Mouse (Mus musculus) yolk sac, embryonic 10.5 days (tissue): ENCODE measurements around the gene Gpr142.

Experiments used
- DNase-seq: peaks from one replicate; pipeline ENCODE4 v3.0.0-alpha.2; 2017; ENCODE audit warnings: low spot score

Gpr142 gene

DNA sequence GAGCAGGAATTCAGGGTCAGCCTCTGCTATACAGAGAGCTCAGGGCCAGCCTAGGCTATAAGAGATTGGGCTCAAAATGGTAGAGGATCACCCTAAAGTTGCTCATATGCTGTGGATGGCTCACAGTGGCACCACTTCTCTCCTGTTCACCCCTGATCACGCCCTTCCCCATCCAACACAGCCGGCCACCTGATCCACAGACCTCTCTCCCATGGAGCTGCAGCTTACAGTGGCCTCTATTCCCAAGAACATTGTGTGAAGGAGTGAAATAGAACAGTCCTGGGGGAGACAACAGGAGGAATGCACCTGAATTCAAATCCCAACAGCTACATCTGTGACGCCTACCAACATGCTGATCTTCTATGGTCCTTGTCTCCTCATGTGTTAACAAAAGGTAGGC is at the start of gene Gpr142:
Gene Gpr142, plus strand, starts transcription at position 301 of the 400 bp plus-strand sequence.
- no peak for DNase-seq

DNA sequence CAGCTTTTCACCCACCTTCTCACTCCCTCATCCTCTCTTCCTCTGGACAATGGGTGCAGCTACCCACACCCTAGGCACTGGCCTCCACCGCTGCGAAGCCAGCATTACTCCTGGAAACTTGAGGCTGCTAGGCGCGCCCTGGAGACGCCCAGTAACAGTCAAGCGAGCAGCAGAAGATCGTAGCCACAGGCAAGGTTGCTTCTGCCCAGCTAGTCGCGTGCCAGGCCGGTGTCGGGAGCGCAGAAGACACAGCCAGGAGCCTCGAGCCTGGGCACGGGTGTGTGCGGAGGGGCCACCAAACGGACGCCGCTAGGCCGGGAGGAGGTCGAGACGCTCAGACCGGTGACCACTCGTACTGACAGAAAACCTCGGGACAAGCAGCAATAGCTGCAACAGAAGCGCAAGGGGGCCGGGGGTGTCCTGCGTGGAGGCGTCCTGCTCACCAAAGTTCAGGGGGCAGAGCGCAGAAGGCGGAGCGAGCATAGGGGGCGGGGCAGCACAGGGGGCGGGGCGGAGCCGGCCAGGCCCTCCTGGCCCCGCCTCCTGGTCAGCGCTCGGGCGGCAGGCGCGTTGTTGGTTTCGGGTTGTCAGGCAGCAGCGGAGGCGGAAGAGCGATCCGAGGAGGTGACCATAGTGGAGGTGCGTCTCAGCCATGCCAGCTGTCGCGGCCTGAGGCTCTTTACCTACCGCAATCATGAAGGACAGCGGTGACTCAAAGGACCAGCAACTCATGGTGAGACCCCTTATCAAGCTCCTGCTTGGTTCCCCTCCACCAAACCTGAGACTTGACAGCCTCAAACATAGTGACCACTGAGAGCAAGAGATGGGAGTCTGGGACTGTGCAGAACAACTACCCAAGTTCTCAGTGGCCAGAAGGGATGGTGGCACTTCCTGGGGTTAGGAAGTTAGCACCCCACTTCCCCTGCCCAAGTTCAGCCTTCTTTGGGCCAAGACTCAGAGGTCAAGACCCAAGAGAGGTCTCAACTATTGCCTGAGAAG is 33.6 kb upstream of the Gpr142 start, which contains the start of gene Kif19a:
Gene Kif19a, plus strand, starts transcription at position 569 of the 999 bp plus-strand sequence.
- peak; percentile 68 for DNase-seq

DNA sequence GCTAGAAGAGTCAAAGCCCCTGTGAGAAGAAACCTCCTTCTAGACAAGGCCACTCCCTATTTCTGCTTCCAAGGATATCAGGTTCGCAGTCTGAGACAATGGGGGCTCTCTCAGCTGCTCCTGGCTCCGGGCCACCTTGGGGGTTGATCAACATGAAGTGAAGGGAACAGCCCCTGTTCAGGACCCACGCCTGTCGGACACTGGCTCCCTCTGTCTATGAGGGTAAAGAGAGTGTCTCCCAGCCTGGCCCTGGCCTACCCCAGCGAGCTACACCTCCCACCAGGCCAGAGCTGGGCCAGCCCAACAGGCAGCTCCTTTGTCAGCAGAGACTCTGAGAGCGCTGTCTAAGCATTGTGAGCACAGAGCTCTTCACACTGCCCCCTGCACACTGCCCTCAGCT is 28.8 kb upstream of the Gpr142 start:
- DNase-seq: no peak

DNA sequence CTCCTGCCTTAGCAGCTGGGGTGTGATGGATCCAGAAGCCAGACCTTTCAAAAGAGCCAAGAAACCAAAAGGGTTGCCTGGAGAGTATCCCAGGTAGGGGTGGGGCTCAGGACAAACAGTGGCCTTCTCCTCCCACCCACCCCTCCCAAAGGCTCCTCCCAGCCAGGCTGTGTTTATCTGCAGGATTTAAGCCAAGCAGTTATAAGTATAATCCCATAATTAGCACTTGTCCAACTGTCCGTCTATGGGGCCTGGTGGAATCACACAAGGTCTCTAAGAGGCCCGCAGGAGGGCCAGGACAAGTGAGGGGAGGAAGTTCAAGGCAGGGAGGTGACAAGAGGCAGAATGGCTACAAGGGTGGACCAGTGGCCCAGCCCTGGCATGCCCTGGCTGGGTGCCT is 26.8 kb upstream of the Gpr142 start:
- no peak for DNase-seq

DNA sequence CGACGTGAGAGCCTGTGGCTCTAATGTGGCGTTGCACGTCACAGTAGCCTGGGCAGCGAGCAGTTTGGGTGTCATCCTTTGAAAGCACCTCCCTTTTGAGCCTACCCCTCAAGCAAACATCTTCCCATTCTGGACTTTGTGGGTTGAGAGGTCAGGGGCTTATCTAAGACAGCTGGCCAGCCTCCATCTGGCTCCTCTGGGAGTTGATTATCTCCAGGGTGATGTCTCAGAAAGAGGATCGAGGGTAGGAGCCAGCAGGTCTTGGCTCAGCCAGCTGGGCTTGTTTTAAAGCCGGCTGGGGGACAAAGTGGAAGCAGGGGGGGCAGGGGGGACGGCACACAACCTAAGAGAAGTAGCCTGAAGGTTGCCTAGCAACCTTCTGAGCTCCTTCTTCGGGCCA is 18.6 kb upstream of the Gpr142 start:
- DNase-seq: no peak

DNA sequence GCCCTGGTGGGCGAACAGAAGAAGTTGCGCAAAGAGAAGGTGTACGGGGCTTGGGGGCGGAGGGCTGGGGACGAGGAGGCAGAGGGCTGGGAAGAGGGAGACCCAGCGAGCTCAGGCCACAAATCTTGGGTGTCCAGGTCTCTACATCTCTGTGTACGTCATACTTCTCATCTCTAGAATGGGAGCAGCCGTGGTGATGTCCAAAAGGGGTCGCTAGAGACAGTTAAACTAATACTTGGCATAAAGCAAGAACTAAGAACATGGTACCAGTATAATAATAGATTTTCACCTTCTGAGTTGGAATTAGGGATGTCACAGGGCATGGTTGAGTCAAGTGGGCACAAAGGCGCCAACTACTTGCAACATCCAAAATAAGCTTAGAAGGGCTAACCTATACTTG is 12.8 kb upstream of the Gpr142 start:
- no peak for DNase-seq

DNA sequence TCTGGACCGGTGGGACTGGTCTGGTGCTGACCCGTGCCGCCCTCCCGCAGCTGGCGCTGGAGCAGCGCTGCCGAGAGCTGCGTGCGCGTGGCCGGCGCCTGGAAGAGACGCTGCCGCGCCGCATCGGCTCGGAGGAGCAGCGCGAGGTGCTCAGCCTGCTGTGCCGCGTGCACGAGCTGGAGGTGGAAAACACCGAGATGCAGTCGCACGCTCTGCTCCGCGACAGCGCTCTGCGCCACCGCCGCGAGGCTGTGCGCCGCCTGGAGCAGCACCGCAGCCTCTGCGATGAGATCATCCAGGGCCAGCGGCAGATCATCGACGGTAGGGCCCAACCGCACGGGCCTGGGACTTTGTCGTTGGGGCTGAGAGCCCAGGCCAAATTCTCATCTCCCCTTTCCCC is 12.4 kb upstream of the Gpr142 start:
- no peak for DNase-seq

DNA sequence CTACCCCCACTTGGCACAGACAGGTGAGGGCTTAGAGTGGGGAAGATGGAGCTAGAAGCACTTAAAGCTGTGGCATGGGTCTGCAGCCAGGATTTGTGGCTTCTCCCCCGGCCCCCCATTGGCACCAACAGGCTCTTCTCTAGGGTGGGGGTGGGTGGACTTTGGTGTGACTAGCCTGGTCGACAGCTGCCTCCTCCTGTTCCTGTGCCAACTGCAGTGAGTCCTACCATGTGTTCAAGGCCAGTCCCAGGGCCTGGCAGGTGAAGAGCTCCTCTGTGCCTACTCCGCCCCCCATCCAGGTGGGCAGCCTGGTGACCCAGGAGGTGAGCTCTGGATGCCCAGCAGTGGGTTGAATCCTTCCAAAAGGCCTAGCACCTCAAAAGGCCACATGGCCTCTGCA is 11.1 kb upstream of the Gpr142 start:
- no peak for DNase-seq

DNA sequence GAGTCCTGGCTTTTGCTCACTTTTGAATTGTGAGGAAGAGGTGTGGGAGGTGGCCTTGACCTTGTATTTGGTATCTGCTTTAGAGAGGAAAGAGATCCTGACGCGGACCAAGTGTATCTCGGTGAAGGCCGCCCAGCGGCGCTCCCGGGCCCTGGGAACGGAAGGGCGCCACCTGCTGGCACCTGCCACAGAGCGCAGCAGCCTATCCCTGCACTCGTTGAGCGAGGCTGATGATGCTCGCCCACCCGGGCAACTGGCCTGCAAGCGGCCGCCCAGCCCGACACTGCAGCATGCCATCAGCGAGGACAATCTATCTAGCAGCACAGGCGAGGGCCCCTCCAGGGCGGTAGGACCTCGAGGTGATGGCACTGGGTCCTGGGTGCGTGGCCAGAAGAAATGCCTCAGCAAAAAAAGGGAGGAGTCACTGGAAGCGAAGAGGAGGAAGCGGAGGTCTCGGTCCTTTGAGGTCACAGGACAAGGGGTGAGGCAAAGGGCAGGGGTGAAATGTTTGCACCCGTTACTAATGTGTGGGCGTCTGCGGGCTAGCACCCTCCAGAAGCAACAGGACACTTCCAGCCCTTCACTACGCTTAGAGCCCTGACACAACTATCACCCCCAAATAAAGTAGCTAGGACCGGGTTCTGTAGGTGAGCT is 9.5 kb upstream of the Gpr142 start:
- DNase-seq: peak; percentile 55

DNA sequence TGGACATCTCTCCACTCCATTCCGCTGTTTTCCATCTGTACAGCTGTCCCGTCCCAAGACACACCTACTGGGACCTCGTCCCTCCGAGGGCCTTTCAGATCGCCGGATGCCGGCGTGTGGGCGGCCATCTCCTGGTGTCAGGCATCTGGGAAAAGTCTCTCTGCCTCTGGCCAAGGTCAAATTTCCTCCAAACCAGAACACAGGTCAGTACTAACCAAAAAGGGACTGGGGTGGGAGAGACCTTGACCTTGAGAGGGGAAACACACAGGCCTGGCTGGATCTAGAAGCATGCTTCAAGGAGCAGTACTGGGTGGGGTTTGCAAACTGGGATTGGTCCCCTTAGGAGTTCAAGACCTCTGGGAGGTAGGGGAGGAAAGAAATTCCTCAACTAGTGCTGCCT is 9.0 kb upstream of the Gpr142 start:
- no peak for DNase-seq

DNA sequence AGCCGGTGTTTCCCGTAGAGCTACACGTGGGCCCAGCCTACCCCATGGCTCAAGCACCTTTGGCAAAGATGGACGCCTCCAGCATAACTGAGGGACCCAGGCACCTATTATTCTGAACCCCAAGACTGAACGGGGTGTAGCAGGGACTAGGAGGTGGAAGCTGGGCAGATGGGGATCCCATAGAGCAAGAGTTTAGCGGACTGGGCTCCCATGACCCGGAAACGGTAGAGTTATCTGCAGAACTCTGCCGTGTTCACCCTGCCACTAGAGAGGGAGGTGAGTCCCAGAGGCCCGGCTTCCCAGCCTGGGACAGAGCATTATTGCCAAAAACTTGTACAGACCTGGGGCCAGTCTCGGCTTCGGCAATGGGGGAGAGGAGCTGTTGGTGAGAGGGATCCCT is 8.6 kb upstream of the Gpr142 start:
- no peak for DNase-seq

DNA sequence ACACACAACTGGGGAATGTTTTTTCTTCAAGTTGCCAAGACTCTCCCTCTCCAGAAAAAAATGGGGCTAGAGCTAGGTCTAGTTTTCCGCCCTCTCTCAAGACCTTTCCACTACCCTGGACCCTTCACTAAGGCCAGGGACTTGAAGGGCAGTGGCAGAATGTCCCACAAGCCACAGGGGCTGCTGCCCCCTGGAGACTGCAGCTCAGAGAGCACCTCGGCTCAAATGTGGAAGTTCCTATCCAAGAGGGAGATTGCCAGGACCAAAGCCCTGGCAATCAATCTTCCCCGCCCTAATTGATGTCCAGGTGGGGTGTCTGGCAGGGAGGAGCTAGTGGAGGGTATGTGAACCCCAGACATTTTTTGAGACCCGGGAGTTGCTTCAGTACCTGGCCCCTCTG is 7.9 kb upstream of the Gpr142 start:
- no peak for DNase-seq

DNA sequence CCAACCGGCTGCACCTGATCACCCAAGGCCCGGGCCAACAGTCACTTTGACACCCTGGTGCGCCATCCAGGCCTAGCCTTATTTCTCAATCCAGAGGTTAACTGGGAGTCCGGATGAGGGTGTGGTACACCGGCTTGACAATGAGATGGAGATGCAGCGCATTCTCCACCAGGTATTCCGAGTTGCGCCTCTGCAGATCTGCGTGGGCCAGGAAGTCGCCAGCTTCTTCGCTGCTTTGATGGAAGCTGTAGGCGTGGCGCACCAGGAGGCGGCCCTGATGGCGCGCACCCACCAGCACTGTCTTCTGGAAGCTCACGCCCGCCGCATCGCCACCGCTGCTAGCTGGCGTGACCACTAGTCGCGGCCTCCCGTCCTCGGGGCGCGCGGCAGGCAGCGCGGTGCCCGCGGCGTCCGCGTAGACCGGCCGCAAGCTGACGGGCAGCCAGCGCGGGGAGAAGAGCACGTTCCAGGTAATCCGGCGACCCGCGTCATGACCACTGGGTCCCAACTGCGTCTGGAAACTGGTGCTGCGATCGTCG is 7.3 kb upstream of the Gpr142 start:
- DNase-seq: no peak

DNA sequence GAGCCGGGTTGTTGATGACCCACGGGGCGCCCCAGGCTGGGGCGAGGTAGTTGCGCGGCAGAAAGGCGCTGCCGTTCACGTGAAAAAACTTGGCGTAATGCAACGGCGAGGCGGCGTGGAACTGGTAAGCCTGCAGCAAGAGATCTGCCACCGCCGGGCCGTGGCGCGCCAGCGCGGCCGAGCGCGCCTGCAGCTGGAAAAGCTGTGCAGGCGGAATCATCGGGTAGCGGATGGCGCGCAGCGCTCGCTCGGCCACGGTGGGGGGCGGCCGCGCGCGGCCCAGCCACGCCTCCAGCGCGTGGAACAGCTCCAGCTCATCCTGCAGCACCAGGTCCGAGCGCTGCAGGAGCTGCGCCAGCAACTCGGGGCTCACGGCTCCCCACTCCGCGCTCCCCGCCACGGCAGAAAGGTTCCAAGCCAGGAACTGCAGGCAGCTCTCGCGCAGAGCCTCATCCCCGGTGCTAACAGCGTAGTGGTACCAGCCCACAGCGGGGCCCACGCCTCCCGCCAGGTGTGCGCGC is 6.8 kb upstream of the Gpr142 start:
- no peak for DNase-seq

DNA sequence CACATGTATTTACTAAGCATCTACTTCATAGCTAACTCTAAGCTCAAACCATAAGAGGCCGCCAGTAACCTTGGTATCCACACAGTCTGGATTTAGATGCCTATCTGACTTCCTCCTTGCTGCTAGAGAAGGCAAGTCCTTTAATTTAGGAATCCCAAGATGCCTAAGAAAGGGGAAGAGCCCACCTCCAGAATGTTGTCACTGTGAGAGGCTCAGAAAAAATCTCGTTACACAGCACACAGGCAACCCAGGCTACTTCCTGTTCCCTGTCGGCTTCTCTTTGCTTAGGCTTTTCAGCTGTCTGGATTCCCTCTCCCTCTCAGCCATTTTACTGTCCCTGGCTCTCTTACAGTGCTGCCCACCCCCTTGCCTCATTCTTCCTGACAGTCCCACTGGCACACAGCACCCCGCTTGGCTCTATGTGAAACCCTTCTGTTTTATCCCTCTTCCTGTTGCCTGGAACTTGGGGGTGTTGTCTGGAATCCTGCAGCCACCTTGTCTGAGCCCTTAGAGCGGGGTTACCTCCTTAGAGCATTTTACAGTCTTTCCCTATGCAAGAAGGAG is 5.7 kb upstream of the Gpr142 start:
- no peak for DNase-seq

DNA sequence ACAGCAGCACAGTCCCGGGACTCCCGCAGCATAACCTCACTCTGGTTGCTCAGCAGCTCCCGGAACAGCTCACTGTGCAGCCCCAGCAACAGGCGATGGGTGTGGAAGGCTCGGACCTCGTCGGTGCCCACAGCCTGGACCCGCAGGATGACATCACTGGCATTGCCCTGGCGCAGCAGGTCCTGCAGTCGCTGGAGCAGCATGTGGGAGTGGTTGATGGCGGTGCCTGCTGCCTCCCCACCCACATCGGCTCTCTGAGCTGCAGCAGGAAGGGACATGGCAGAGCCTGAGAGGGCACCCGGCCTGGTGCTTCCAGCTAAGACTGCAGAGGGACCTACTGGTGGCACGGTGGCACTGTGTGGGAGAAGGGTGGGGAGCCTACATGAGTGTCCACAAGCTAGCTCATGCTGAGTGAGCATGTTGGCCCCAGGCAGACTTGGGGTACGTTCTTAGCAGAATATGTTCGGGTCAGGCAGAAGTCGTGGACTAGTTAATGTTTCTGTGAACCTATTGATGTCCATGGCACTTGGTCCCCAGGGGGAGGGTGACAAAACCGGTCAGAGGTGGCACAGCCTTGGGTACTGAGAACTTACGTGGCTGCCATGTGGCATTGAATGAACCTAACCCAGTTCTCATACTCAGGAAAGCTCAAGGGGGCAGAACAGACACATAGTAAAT is 4.7 kb upstream of the Gpr142 start:
- no peak for DNase-seq

DNA sequence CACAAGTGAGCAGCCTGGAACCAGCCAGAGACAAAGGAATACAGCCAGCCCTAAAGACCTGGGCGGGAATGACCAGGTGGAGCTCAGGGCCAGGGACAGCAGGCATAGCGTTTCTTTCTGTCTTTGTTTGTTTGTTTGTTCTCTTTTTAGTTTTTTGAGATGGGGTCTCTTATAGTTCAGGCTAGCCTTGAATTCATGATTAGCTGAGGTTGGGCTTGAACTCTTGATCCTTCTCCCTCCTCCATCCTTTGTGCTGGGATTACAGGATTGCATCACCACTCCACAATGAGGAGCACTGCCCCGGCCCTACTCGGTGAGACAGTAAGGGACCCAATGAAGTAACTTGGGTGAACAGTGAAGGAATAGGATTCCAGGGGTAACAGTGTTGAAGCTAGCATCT is 4.0 kb upstream of the Gpr142 start:
- no peak for DNase-seq

DNA sequence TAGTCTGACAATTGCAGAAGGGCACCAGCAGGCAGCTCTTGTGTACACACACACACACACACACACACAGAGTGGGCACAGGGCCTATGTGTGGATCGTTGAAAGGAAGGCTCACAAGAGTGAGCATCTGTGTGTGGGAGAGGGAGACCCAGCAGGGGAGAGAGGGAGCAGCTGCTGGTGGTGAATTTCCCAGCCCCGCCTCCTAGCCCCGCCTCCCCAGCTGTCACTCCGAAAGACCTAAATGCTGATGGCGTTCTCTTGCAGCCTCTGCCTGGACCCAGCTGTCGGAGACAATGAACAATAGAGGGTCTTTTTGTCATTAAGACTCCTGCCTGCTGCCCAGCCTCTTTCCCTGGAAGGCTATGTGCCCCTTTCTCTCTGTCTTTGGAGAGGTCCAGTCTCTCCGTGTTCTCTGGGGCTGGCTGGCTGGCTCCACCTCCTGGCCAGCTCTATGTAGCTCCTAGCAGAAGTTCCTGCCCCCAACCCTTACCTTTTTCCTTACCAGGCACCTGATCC is 3.4 kb upstream of the Gpr142 start:
- DNase-seq: peak; percentile 53

DNA sequence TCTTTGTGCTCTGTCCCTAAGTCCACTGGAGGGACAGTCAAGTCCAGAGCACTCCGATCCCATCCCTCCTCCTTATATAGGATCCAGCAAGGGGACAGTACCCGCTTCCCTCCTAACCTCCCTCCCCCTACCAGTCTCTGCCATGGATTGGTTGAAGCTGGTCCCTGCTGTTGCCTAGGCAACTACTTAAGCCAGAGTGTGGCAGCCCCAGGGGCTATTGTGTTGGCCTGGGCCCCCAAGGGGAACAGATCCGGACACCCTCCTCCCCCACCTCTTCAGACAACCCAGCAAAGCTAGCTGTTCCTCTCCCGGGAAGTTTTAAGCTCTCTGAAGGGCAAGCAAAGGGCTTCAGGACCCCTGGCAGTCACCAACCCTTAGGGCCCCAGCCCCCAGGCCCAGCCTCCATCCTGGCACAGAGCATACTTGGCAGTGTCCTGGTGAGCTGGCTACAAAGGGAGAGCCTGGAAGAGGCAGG is 2.8 kb upstream of the Gpr142 start, which contains the start of gene Btbd17:
Gene Btbd17, minus strand, starts transcription at position 98 of the 475 bp plus-strand sequence.
- no peak for DNase-seq

DNA sequence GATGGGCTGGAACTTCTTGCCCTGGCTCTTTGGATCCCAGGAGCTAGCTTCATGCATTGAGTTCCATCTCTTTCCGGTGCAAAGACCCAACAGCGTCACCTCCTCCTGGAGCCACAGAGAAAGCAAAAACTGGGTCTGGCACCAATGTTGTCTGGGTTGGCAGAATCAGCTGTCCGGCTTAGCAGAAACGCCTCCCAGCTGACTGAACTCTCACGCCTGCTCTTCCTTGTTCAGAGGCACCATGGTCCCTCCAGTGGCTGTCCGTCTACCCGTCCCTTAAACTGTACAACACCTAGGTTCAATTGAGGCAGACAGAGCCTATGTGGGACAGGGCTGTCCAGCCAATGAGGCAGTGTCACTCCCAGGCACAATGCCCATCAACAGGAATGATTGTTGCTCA is 1.5 kb upstream of the Gpr142 start:
- DNase-seq: no peak

DNA sequence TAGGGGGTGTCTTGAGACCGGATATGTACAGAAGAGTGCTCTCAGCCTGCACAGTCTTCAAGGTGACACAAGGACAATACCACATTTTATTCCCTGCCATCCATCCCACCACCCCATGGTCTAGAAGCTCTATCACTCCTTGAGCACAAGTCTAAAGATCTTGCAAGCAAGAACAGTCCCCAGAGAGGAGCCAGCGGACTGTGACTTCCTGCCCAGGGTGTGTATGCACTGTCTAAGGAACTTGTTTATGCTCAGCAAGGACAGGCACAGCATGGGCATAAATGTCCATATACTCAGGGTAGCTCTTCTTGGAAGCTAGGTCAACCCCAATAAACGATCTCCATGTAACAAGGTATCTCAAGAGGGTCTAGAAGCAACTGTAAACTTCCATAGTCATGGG is 743 bp upstream of the Gpr142 start:
- no peak for DNase-seq
